Mouse (Mus musculus): ENCODE measurements at regions not wholly inside any gene's neighbourhood (a gene's known extent, or its start where the extent isn't known, plus 50 kb on each side); places are given as distances from the start of the nearest gene placed in this dataset.

DNA sequence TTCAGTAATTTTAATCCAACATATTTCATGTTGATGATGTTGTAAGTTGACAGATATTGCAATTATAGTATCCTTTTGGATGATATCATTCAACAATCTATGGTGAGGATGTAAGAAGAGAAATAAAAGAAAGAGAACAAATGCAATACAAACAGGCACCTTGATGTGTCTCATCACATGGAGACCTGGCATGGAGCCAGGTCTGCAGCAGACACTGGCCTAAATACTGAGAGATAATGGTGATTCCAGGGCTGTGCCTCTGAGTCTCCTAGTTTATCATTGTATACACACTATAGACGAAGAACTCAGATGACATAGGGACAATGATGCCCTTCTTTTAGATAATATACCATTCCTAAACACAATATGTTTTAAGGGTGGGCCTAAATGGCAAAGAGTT is 1068.5 kb upstream of the Klhl29 start:
- no peak for DNase-seq (ENCODE audit: low spot score in 2 of 2)

GRCm38 (mm10) chr12:6417804-6418203 is 1042.3 kb upstream of the Klhl29 start:
- DNase-seq (ENCODE audit: low spot score in 2 of 2), result peak in 1 of 2 experiments; percentile 4

- DNase-seq (ENCODE audit: low spot score in 2 of 2), result no peak
Measured at GRCm38 (mm10) chr12:6400591-6400990, 1025.1 kb upstream of the Klhl29 start.

- no peak for DNase-seq (ENCODE audit: low spot score in 2 of 2)
Measured at GRCm38 (mm10) chr12:6381833-6382232, 1006.4 kb upstream of the Klhl29 start.

GRCm38 (mm10) chr12:6367611-6368010 is 992.1 kb upstream of the Klhl29 start:
- DNase-seq (ENCODE audit: low spot score in 2 of 2), result no peak

Data from frontal cortex, postnatal 14 days (tissue).